Mouse (Mus musculus) hindbrain, embryonic 15.5 days (tissue): Measurements from ENCODE around the gene Aspscr1. TPM values are rescaled to one million over a fixed set of nuclear protein-coding genes. Genes with fewer than 3 reads are reported as not detected.

ENCODE experiments used
- ATAC-seq: fragments of 200-750 bp; cut with Nextera tagmentation; 2 replicates; pipeline ENCODE4 v1.8.0; 2017; ENCODE audit warnings: low read depth, moderate number of reproducible peaks, moderate TSS enrichment; ENCODE audit not compliant: low FRiP score
- H3K27ac ChIP-seq: fragments of 300-500 bp; sonication (generic); replicated peaks from 2 replicates; pipeline ENCODE4 v1.5.1; 2015; ENCODE audit warnings: mild to moderate bottlenecking, inconsistent platforms
- H3K27me3 ChIP-seq: fragments of 300-500 bp; sonication (generic); 2 replicates; pipeline ENCODE4 v1.6.1; 2015; ENCODE audit warnings: control low read depth, inconsistent platforms
- H3K36me3 ChIP-seq: fragments of 300-500 bp; sonication (generic); 2 replicates; pipeline ENCODE4 v1.6.1; 2015; ENCODE audit warnings: control low read depth, inconsistent platforms
- H3K4me1 ChIP-seq: fragments of 300-500 bp; sonication (generic); replicated peaks from 2 replicates; pipeline ENCODE4 v1.6.1; 2015; ENCODE audit warnings: control low read depth, inconsistent platforms
- H3K4me2 ChIP-seq: fragments of 300-500 bp; sonication (generic); 2 replicates; pipeline ENCODE4 v1.6.1; 2015; ENCODE audit warnings: moderate library complexity, mild to moderate bottlenecking, inconsistent platforms
- H3K4me3 ChIP-seq: fragments of 300-500 bp; sonication (generic); 2 replicates; pipeline ENCODE4 v1.5.1; 2015; ENCODE audit warnings: mild to moderate bottlenecking, inconsistent platforms
- H3K9ac ChIP-seq: fragments of 300-500 bp; sonication (generic); 2 replicates; pipeline ENCODE4 v1.6.1; 2015; ENCODE audit warnings: inconsistent platforms
- H3K9me3 ChIP-seq: fragments of 300-500 bp; sonication (generic); 2 replicates; pipeline ENCODE4 v1.6.1; 2016; ENCODE audit warnings: control low read depth, inconsistent platforms
- WGBS: fragments of 180-500 bp; shearing (Covaris S2); methylation state at CpG from one replicate; pipeline ENCODE4 v1.1.7; 2015; 5-methylcytosine and 5-hydroxymethylcytosine counted together
- polyA plus RNA-seq: library from polyadenylated mRNA; unstranded; fragments of >200 nt; fragmentation: Nextera tagmentation; extraction: Ambion mirVana; gene quantifications from 2 replicates; pipeline ENCODE4 v1.2.1, GENCODE M21; 2015

The Aspscr1 gene
- polyA plus RNA-seq, 1 experiment from 2014 or later: 154 TPM

DNA sequence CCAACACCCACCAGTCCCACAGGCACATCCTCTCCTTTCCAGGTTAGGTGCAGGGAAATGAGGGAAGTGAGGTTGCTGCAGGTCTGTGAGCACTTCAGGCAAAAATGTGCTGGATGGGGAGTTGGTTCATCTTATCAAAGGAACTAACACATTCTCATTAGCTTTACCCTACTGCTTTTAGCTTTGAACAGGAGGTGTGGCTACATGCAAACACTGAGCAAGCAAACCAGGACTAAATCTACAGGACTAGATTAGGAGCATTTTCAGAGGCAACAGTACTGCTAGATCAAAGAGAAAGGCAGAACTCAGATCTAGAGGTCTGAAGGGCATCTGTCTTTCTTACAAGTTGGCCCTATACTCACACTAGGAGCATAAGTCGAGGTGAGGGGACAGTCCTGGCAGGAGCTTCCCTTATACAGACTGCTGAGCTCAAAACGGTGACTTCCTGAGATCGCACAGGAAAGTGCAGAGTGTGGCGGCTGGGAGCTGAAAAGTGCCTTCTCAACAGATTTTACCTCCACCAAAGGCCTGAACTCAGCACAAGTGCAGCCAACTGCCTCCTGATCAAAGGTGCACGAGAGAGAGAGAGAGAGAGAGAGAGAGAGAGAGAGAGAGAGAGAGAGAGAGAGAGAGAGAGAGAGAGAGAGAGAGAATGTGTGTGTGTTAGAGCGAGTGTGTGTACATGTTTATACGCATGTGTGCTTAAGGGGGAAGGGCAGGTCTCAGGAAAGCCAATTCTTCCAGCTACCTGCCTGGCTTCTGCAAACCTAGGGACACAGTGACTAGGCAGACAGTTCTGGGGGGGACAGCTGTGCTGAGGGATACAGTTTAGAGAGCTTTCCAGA is 41.7 kb upstream of the Aspscr1 start:
- H3K4me1 ChIP-seq: peaks cover 39% of the 10 kb centered on the region
- H3K27ac ChIP-seq: peak overlapping the region; percentile 63; the same call in 1 of the 2 replicates
- H3K9ac ChIP-seq: peak overlapping the region; percentile 29; the same call in 1 of the 2 replicates
- no peaks in the 10 kb centered on the region for H3K9me3 ChIP-seq
- H3K27me3 ChIP-seq: no peaks in the 10 kb centered on the region
- no peak for ATAC-seq
- 37% methylated on average over 7 of the region's 7 CpGs for WGBS
- H3K4me3 ChIP-seq: peak overlapping the region; percentile 77; the same call in 1 of the 2 replicates
- H3K4me2 ChIP-seq: peak overlapping the region; percentile 87
- H3K36me3 ChIP-seq: peaks cover 13% of the 10 kb centered on the region

DNA sequence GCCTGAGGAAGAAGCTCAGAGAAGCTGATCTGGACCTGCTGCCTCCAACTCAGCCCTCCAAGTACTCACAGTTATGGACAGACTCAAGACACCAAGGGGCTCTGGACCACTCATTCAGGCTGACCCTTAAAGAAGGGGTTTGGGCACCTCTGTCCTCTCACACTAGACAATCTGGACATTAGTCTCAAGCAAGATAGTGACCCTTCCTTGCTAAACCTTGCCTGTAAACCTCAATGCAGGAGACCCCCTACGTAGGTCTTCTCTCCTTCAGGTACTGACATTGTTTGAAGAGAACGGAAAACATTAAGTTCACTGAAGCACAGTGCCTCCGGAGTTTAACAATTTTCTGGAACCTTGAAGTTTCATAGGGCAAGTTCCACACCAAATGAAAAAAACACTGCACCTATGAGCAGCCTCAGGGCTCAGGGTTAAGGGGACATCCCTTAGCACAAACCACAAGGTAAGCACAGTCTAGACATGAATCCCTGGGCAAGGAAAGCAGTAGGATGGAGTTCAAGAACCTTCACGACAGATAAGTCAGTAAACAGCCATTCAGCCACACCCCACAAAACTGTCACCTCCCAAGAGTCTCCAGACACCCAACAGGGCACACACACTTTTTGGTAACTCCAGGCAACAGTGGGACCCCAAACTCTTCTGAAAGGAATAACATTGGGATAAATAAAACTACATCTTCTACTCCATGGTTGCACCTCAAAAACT is 40.9 kb upstream of the Aspscr1 start:
- ATAC-seq: no peak
- Histone ChIP-seq H3K27me3 (no peaks in the 10 kb centered on the region), H3K4me3 (peak overlapping the region; percentile 77), H3K4me1 (peaks cover 39% of the 10 kb centered on the region), H3K36me3 (peaks cover 13% of the 10 kb centered on the region), H3K9ac (peak overlapping the region; percentile 78), H3K4me2 (peak overlapping the region; percentile 87), H3K9me3 (no peaks in the 10 kb centered on the region), H3K27ac (0 out of 2 replicates have a peak overlapping the region, but pooled peaks have one; percentile 87)
- WGBS: 57% methylated on average over 4 of the region's 4 CpGs

DNA sequence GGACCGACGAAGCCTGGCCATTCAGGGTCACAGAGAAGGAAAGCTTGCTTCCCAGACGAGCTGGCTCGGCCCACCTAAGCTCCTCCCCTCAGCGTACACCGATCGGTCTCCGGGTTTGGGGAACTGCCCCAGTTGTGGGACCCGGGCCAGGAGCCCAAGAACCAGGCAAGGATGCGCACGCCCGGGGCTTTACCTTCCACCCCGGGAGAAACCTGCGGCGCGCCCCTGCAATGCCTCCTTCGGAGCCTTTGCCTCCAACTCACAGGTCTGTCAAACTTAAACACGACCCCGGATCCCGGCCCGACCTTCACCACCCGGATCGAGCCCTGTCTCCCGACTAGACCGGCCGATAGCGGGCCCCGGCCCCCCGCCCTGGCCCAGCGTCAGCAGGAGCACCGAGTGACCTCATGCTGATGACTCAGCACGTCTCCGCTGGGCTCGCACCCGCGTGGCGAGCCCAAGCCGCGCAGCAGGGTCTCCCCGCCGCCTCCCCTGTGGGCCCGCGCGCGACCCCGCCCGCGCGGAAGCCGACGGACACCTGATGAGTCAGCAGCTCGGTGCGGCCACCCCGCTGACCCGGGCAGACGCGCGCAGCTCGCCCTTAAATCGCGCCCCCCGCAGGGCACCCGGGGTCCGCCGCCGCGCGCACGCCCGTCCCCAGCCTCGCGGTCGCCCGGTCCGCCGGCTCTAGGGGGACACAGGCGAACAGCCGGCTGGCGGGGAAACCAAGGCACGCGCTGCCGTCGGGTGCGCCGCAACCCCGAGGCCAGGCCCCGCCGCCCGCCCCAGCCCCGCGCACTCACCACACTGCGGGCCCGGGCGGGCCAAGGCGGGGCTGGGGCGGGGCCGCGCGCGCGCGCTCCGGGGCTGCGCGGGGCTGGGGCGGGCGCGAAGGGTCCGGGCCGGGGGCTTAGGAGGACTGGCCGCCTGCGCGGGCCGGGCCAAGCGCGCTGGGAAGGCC is 39.9 kb upstream of the Aspscr1 start:
- Histone ChIP-seq H3K36me3 (peaks cover 9% of the 10 kb centered on the region), H3K27ac (peak overlapping the region; percentile 87), H3K9me3 (no peaks in the 10 kb centered on the region), H3K9ac (peak overlapping the region; percentile 78), H3K4me1 (peaks cover 39% of the 10 kb centered on the region), H3K27me3 (no peaks in the 10 kb centered on the region), H3K4me2 (peak overlapping the region; percentile 87), H3K4me3 (peak overlapping the region; percentile 77)
- under 1% methylated on average over 108 of the region's 116 CpGs for WGBS
- peak; percentile 80 for ATAC-seq

DNA sequence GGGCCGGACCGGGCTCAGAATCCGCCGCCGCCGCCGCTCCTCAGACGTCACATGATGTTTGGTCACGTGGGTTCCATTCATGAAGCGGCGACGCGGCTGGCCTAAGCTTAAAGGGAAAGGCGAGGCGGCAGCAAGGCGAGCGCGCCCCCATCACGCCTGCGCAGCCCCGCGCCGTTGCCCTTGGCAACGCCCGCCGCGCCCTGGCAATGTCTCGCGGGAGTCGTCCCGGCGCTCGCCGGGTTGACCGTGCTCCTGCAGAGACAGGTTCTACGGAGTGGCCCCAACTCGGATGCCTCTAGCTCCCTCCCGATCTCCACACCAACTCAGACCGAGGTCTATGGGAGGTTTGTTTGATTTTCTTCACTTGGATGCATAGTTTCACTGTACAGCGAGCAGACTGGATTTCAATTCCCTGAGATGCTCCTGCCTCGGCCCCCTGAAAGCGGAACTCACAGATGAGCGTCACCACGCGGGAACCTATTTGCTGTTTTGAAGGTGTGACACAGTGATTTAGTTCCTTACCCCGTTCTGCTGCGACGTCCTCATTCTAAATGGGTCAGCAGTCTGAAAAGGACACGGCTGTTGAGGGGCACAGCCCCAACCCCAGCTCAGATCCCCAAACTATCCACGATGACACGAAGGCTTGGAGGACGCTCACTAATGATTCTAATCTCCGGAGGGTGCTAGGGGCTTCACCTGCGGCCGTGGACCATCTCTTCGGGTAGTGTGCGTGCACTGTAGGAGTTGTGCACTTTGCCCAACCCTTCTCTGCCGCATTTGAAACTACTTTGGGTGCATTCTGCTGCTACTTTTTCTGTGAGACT is 39.0 kb upstream of the Aspscr1 start, which contains the start of gene Mafg:
Mafg (minus strand) TSS at position 81 of the 824 bp plus-strand sequence.
- H3K9ac ChIP-seq: peak within 1 kb of the TSS; percentile 78
- peaks cover 39% of the 10 kb centered on the region for H3K4me1 ChIP-seq
- peak within 1 kb of the TSS; percentile 87 for H3K27ac ChIP-seq
- no peaks in the 10 kb centered on the region for H3K9me3 ChIP-seq
- peak within 1 kb of the TSS; percentile 87 for H3K4me2 ChIP-seq
- H3K36me3 ChIP-seq: peaks cover 6% of the 10 kb centered on the region
- 14% methylated on average over 45 of the region's 58 CpGs for WGBS
- H3K27me3 ChIP-seq: no peaks in the 10 kb centered on the region
- ATAC-seq: peak; percentile 93
- H3K4me3 ChIP-seq: peak within 1 kb of the TSS; percentile 77

DNA sequence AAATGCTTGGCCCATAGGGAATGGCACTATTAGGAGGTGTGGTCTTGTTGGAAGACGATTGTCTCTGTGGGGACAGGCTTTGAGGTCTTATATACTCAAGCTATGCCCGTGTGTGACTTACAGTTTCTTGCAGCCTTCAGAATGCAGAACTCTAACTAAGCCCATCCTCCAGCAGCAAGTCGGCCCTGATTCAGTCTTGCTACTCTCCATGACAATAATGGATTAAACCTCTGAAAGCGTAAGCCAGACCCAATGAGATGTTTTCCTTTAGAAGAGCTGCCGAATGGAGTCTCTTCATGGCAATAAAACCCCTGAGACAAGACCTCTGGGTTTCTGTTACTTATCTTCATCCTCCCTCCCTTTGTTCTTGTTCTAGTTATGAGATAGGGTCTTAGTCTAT is 38.0 kb upstream of the Aspscr1 start:
- WGBS: 76% methylated on average over 5 of the region's 5 CpGs
- ATAC-seq: no peak
- no peak overlapping the region for H3K27ac ChIP-seq

DNA sequence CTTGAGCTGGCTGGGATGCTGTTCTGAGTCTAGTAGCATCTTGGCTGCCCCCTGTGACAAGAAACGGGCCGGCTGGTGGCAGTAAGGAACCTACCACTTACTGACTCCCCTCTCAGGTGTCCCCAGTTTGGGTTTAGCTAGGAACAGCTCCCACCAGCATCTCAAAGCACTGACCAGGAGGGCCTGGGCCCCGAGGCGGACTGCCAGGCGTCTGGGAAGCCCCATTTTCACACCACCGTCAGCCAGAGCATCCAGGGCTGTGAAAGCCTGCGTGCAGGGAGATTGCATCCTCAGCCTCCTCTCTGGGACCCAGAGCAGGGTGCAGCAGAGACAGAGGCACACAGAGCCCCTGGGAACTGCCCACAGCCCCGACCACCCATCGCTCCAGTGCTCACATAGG is 31.5 kb upstream of the Aspscr1 start:
- Histone ChIP-seq H3K4me2 (no peak overlapping the region), H3K9me3 (no peaks in the 10 kb centered on the region), H3K27ac (no peak overlapping the region), H3K27me3 (no peaks in the 10 kb centered on the region), H3K9ac (no peak overlapping the region), H3K4me3 (no peak overlapping the region), H3K36me3 (no peaks in the 10 kb centered on the region), H3K4me1 (peaks cover 14% of the 10 kb centered on the region)
- ATAC-seq: no peak
- WGBS: 65% methylated on average over 9 of the region's 9 CpGs

More for the DNA sequence above, 38.0 kb upstream of the Aspscr1 start:
- Histone ChIP-seq H3K9ac (no peak overlapping the region), H3K36me3 (no peaks in the 10 kb centered on the region), H3K4me2 (no peak overlapping the region), H3K4me3 (no peak overlapping the region), H3K9me3 (no peaks in the 10 kb centered on the region), H3K4me1 (peaks cover 32% of the 10 kb centered on the region), H3K27me3 (no peaks in the 10 kb centered on the region)

DNA sequence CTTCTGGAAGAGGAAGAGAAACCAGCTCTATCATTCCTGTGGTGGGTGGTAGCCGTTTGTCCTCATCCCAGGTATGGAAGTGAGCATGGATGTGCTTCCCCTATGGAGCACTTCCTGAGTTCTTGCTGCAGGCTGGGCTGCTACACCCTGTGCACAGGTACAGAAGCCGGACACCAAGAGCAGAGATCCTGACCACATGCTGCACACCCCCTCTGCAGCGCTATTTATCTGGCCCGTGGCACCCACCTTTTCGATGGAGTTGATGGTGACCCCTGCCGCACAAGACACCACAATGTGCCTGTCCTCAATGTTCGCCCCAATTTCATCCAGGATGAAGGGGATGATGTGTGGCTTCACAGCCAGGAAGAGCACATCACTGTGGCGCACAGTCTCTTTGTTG is 30.9 kb upstream of the Aspscr1 start:
- ATAC-seq: no peak
- Histone ChIP-seq H3K9ac (no peak overlapping the region), H3K4me2 (no peak overlapping the region), H3K27ac (no peak overlapping the region), H3K4me1 (peaks cover 14% of the 10 kb centered on the region), H3K36me3 (no peaks in the 10 kb centered on the region), H3K4me3 (no peak overlapping the region), H3K27me3 (no peaks in the 10 kb centered on the region; the same call in 1 of the 2 replicates), H3K9me3 (no peaks in the 10 kb centered on the region)
- 92% methylated on average over 8 of the region's 8 CpGs for WGBS

DNA sequence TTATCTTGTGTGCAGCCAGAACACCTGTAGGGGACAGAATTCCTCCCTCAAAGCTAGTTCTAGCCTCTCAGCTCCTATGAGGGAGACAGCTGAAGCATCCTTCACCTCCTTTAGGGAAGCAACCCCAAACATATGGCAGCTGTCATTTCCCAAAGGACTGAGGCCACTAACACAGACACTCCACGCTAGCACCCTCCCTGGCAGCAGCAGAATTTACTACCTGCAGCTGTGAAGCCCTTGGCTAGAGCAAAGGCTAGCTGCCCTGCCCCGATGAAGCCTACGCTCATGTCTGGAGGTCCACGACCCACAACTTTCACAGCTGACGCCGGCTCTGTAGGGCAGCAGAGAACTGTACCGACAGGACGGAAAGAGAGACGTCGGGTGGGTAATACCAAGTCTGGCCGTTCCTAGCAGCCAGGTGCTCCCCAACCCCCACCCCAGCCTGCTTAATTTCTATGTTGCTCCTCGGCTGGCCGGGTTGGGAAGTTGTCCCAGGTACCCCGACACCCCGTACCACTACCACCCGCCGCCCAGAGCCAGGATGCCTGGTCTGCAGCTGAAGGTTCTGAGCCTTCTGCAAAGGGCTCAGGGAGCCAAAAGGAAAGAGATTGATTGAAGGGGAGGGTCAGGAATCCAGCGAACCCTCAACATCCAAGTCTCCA is 29.7 kb upstream of the Aspscr1 start:
- WGBS: under 1% methylated on average over 18 of the region's 18 CpGs
- no peaks in the 10 kb centered on the region for H3K9me3 ChIP-seq
- peak overlapping the region; percentile 77 for H3K9ac ChIP-seq
- H3K4me3 ChIP-seq: peak overlapping the region; percentile 59
- ATAC-seq: peak; percentile 79
- H3K27ac ChIP-seq: peak overlapping the region; percentile 60
- peaks cover 18% of the 10 kb centered on the region for H3K4me1 ChIP-seq
- H3K27me3 ChIP-seq: no peaks in the 10 kb centered on the region; the same call in 1 of the 2 replicates
- H3K4me2 ChIP-seq: peak overlapping the region; percentile 95
- H3K36me3 ChIP-seq: no peaks in the 10 kb centered on the region

DNA sequence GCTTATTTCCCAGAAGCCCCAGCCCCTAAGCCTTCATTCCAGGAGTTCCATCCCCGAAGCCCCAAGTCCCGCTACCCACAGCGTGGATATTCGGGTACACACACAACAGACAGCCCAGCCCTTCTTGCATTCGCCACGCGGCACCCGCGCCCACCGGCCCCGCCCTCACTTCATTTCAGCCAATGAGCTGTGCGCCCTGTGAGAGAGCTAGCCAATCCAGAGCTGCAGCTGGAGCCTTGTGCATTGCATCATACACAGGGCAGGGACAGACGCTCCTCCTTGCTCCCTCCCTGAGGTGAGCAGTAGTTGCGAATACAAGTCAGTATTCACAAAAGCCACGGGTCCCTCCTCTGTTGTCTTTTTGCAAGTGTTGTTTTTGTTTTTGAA is 29.2 kb upstream of the Aspscr1 start, which contains the start of gene Pycr1:
Pycr1 (minus strand) TSS at position 169 of the 387 bp plus-strand sequence.
- Histone ChIP-seq H3K4me1 (peaks cover 21% of the 10 kb centered on the region), H3K36me3 (no peaks in the 10 kb centered on the region), H3K27ac (peak within 1 kb of the TSS; percentile 60), H3K27me3 (no peaks in the 10 kb centered on the region; the same call in 1 of the 2 replicates), H3K4me3 (peak within 1 kb of the TSS; percentile 59), H3K9ac (peak within 1 kb of the TSS; percentile 77), H3K4me2 (peak within 1 kb of the TSS; percentile 95), H3K9me3 (no peaks in the 10 kb centered on the region)
- under 1% methylated on average over 15 of the region's 15 CpGs for WGBS
- peak; percentile 98 for ATAC-seq
